Mouse (Mus musculus) layer of hippocampus, postnatal 25 days (tissue): ENCODE measurements around the gene Phf5a. TPM values are rescaled to one million over a fixed set of nuclear protein-coding genes. Genes with fewer than 3 reads are reported as not detected.
"Not testable (repeated sequence)": the region's sequence is repeated elsewhere in the genome, so short reads cannot be mapped to it uniquely, and the experiment has no call there.

Experiments
- DNase-seq, 2 experiments: peaks; one replicate each; pipeline ENCODE4 v3.0.0; 2022; ENCODE audit warnings: mixed read lengths in 2 of 2, low spot score in 1 of 2; ENCODE audit errors: extremely low spot score in 1 of 2
- total RNA-seq, 2 experiments: library from RNA; stranded (reverse); gene quantifications; 2 replicates each; pipeline ENCODE4 v1.2.3; 2021

Gene Phf5a
- total RNA-seq = 10 to 100 TPM; 32.6 to 40.0 TPM

GRCm38 (mm10) chr15:81871604-81872261, at the start of gene Phf5a:
Gene Phf5a (minus strand): TSS chr15:81871911.
- DNase-seq = peak; percentile 64 to 74

GRCm38 (mm10) chr15:81921255-81921654, 49.5 kb upstream of the Phf5a start:
- DNase-seq = no peak

- DNase-seq = no peak
These were observed 49.0 kb upstream of the Phf5a start for GRCm38 (mm10) chr15:81920546-81921217.

GRCm38 (mm10) chr15:81919062-81919461, 47.4 kb upstream of the Phf5a start:
- no peak for DNase-seq

DNA sequence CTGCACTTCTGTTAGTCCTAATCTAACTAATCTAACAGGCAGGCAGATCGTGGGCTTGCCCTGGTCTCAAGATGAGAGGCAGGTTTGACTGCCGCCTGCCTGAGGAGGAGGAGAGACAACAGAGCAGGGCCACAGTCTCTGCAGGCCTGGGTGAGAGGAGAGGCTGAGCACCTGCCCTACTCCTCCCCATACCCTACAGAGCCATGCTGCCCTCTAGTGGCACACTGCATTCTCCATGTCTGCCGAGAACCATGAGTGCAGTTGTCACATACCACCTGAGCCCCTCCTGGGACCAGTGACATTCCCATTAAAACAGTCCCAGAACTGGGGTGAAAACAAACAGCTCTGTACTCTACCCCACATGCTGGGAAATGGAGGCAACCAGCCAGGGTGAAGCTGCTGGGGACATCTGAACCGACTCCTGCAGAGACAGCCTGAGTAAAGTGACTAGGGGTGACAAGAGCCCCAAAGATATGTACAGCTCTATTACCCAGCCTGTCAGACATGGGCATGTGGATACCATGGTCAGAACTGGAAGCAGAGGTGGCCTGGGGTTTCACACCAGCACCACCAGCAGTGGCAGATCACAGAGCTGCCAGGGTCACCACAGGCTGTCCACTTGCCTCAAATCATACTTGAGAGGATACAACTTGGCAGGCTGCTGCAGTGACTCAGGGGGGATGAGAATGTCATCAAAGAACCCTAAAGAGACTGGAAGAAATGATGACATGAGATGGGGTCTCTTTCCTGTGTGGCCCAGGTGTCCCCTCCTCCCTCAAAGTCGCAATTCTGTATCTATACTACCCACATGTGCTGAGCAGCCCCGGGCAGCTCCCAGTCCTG, 46.1 kb upstream of the Phf5a start:
- DNase-seq = peak; percentile 61 to 88

- no peak for DNase-seq
These were observed 45.5 kb upstream of the Phf5a start for GRCm38 (mm10) chr15:81917201-81917600.

DNA sequence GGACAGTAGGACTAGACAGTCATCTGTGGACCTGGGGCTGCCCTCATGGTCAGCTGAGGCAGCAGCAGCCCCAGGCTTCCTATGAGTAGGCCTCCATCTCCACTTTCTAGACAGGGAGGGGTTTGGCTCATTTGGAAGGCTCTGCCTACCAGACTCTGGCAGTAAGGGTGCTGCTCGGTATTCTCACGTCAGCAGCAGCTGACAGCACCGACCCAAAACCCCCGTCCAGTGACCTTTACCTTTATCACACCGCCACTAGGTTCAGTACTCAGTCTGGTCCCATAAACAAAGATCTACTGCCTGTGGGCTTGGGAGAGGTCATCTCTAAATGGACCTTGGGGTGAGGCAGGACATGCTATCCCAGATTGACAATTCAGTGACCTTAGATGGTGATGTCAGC, 44.0 kb upstream of the Phf5a start:
- DNase-seq = no peak

GRCm38 (mm10) chr15:81914668-81915067, 43.0 kb upstream of the Phf5a start:
- DNase-seq = no peak

GRCm38 (mm10) chr15:81912498-81912897, 40.8 kb upstream of the Phf5a start:
- DNase-seq = no peak

DNA sequence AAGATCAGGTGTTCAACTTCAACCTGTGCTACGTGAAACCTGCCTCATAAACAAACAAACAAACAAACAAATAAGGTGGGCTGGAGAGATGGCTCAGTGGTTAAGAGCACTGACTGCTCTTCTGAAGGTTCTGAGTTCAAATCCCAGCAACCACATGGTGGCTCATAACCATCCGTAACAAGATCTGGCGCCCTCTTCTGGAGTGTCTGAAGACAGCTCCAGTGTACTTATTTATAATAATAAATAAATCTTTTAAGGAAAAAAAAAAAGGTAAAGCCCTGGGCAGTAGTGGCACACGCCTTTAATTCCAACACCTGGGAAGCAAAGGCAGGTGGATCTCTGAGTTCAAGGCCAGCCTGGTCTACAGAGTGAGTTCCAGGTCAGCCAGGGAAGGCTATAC, 37.1 kb upstream of the Phf5a start:
- DNase-seq = not testable (repeated sequence)

- DNase-seq = no peak
These were observed 36.2 kb upstream of the Phf5a start for GRCm38 (mm10) chr15:81907953-81908352.

DNA sequence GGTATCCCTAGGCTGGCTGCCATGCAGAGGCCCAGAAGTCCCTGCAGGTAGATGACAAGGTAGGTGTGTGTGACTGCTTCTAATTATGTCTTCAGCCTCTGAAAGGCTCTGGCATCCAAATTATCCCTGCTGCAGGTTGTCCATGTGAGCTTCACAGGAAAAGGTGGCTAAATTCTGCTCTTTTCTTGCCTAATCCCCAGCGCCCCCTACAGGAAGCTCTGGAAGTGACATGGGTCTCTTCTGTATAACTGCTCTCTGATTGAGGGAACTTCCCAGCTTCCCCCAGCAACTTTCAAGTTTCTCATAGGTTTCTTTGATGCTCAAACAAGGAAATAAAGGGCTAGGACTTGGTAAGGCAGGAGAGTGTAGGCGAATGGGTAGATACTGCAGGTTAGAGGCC, 33.2 kb upstream of the Phf5a start:
- peak; percentile 67 to 89 for DNase-seq

- no peak for DNase-seq
These were observed 27.0 kb upstream of the Phf5a start for GRCm38 (mm10) chr15:81898751-81899150.

- DNase-seq = no peak
These were observed 26.0 kb upstream of the Phf5a start for GRCm38 (mm10) chr15:81897607-81898285.

DNA sequence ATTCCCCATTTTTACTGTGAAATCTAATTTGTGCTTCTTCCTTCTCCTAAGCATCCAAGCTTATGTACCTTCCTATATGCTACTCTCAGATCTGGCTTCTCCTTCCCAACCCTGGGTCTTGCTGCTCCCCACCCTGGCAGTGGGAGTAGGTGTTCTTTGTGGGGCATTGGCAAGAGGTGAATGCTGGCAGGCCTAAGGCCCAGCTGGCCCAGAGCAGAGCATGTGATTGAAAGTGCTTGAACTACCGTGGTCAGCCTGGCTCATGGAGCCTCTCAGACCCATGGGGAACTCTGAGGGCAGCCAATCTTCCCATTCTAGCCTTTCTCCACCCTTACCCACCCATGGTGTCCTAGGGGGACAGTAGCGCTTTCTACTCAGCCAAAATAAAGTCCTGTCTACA, 24.7 kb upstream of the Phf5a start:
- no peak for DNase-seq

DNA sequence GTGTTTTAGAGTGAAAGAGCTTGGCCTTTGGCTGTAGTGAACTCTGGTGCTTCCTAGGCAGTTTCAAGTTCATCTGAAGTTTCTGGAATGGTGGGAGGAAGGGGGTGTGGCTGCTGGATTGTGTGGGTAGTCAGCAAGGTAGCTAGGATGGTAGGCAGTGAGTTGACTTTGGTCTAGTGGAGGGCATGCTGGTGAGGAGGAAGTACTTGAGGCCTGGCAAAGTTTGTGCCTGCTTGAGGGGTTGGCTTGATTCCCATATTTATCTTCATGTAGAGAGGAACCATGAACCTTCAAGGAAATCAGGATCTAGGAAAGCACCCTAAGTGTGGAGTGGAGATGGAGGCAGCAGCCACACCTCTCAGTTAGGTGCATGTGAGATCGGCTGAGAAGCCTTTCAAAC, 22.3 kb upstream of the Phf5a start:
- no peak for DNase-seq

- no peak for DNase-seq
These were observed 20.3 kb upstream of the Phf5a start for GRCm38 (mm10) chr15:81891822-81892580.

GRCm38 (mm10) chr15:81891140-81891802, 19.6 kb upstream of the Phf5a start:
- DNase-seq = no peak

DNA sequence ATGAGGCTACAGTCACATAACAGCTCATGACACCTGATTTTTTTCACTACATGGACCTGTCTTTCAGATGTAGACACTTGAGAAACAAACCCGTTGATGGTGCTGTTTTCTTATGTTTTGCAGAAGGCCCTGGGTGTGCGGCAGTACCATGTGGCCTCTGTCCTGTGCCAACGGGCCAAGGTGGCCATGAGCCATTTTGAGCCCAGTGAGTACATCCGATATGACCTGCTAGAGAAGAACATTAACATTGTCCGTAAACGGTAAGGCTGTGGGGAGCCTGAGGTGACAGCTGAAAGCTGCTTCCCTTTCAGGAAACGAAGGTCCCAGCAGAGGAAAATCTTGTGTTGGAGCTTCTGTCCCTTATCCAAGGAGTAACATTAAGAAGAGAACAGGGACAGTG, 17.5 kb upstream of the Phf5a start:
- no peak for DNase-seq
